Mouse (Mus musculus) myocyte (in vitro differentiated cells): ENCODE results near the gene Kcnc4.

Experiments used
- CEBPB ChIP-seq: IDR thresholded peaks from 2 replicates; pipeline ENCODE4 v1.6.1; 2011; ENCODE audit warnings: mild to moderate bottlenecking, moderate library complexity; ENCODE audit not compliant: poor library complexity, insufficient read depth, severe bottlenecking
- E2F4 ChIP-seq: IDR thresholded peaks from one replicate; pipeline ENCODE4 v1.6.1; 2011; ENCODE audit warnings: mild to moderate bottlenecking, control low read depth, moderate library complexity; ENCODE audit not compliant: insufficient read depth
- MAX ChIP-seq: IDR thresholded peaks from one replicate; pipeline ENCODE4 v1.6.1; 2011; ENCODE audit warnings: low read depth, mild to moderate bottlenecking, control low read depth
- MYOD1 ChIP-seq, 3 experiments: IDR thresholded peaks; one replicate each; pipeline ENCODE4 v1.6.1; 2011; ENCODE audit warnings: control low read depth in 2 of 3, low read depth in 2 of 3, mild to moderate bottlenecking in 2 of 3, moderate library complexity in 1 of 3; ENCODE audit not compliant: insufficient read length in 2 of 3, control insufficient read depth in 1 of 3
- MYOG ChIP-seq, 3 experiments: IDR thresholded peaks; one replicate each; pipeline ENCODE4 v1.6.1; 2011; ENCODE audit warnings: control low read depth in 2 of 3, low read depth in 2 of 3, mild to moderate bottlenecking in 2 of 3; ENCODE audit not compliant: insufficient read length in 2 of 3, control insufficient read depth in 1 of 3, insufficient read depth in 1 of 3
- POLR2A ChIP-seq: IDR thresholded peaks from one replicate; pipeline ENCODE4 v1.6.1; 2011; ENCODE audit warnings: low read depth, mild to moderate bottlenecking, control low read depth, moderate library complexity; ENCODE audit not compliant: insufficient read length
- POLR2AphosphoS2 ChIP-seq: IDR thresholded peaks from one replicate; pipeline ENCODE4 v1.6.1; 2011; ENCODE audit warnings: low read depth, control low read depth; ENCODE audit not compliant: insufficient read length
- REST ChIP-seq: IDR thresholded peaks from one replicate; pipeline ENCODE4 v1.6.1; 2011; ENCODE audit warnings: mild to moderate bottlenecking, control low read depth, moderate library complexity; ENCODE audit not compliant: insufficient read depth, insufficient read length
- SRF ChIP-seq: IDR thresholded peaks from one replicate; pipeline ENCODE4 v1.6.1; 2011; ENCODE audit warnings: low read depth; ENCODE audit not compliant: control insufficient read depth, insufficient read length
- TCF12 ChIP-seq: IDR thresholded peaks from one replicate; pipeline ENCODE4 v1.6.1; 2011; ENCODE audit warnings: mild to moderate bottlenecking, control low read depth; ENCODE audit not compliant: poor library complexity, insufficient read depth, severe bottlenecking
- USF1 ChIP-seq: IDR thresholded peaks from one replicate; pipeline ENCODE4 v1.6.1; 2011; ENCODE audit warnings: low read depth, mild to moderate bottlenecking, control low read depth, moderate library complexity

DNA sequence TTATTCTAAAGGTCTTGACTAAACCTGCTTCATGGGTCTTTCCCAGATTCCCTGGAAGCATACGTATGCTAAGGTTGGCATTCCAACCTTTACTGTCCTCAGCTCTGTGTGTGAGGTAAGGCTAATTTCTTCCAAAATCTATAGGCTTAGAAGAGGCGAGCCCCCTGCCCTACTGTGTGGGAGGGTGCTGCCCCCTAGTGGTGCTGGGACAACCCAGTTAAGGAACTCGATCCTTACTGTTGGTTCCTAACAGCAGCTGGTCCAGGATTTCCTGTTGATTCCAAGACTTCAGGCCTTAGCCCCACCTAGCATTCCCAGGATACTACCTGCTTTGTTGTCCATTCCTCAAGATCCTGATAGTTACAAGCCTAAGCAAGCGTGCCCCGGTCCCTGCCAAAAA, 2.8 kb upstream of the Kcnc4 start:
- TF ChIP-seq POLR2A: no peak
- TF ChIP-seq MYOD1 (IDR thresholded peaks at IDR 0.05; ENCODE audit: control insufficient read depth in 1 of 3, insufficient read length in 2 of 3, low read depth in 2 of 3): no peak
- no peak for TF ChIP-seq MAX
- TF ChIP-seq POLR2AphosphoS2: no peak
- TF ChIP-seq SRF: no peak
- no peak for TF ChIP-seq REST
- no peak for TF ChIP-seq CEBPB
- TF ChIP-seq MYOG (IDR thresholded peaks at IDR 0.05; ENCODE audit: control insufficient read depth in 1 of 3, insufficient read depth in 1 of 3, insufficient read length in 2 of 3, low read depth in 2 of 3): no peak
- no peak for TF ChIP-seq E2F4
- TF ChIP-seq TCF12: no peak
- no peak for TF ChIP-seq USF1
